Mouse (Mus musculus): Measurements from ENCODE around the gene Pnkp.

- TF ChIP-seq CTCF (IDR thresholded peaks at IDR 0.05; ENCODE audit: low read depth): no peak
- TF ChIP-seq EP300 (IDR thresholded peaks at IDR 0.05; ENCODE audit: low read depth): no peak
These were observed 7.9 kb downstream of the Pnkp start for GRCm38 (mm10) chr7:44864595-44865542.

All from liver, embryonic 14.5 days (tissue).